Comparison of ENCODE assay signal across 14 mouse cellular contexts in the genomic region with DNA sequence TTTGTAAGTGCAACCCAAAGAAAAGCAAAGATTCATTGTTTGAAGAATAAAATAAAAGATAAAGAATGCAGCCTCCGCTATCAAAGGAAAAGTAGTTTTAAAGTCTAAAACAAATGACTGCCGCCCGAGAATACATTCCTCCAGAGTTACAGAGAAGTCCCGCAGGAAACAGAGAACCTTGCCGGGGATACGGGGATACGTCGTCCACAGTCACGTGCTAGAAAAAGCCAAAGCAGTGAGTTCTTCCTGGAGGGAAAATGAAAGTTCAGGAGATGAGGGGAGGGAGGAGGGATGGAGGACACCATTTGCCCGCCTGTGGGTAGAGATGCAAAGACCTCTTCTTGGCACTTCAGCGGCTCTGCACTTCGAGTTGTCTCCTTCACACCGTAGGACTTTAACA.
DNase-seq lines count a peak whose midpoint lies in the region; ATAC-seq and TF ChIP-seq lines count a peak whose summit lies in the region.
"Had no signal": no experiment of that assay in that cellular context is flagged by ENCODE, and none has a peak within 500 bp of the region (broad histone marks: within the 10 kb centered on the region; RNA-seq: fewer than 3 reads in every experiment).

No protein-coding gene starts in this region.

- WGBS in forebrain, embryonic 10.5 days = 87% methylated on average over 13 of the region's 13 CpGs
- 78% methylated on average over 13 of the region's 13 CpGs for WGBS in forebrain, embryonic 14.5 days
- WGBS in lung, adult 2 months = 51% methylated on average over 13 of the region's 13 CpGs
- WGBS in cerebellum, adult 2 months = 92% methylated on average over 13 of the region's 13 CpGs

- H3K9ac ChIP-seq in forebrain, embryonic 14.5 days (ENCODE audit: low read length) = no peak overlapping the region
- H3K9ac ChIP-seq: heart, embryonic 15.5 days; liver, embryonic 14.5 days had no signal

- DNase-seq in forebrain, embryonic 10.5 days (ENCODE audit: extremely low spot score, low spot score) = peak; percentile 10
- no peak for DNase-seq in forebrain, embryonic 14.5 days (ENCODE audit: low spot score)
- DNase-seq in lung, adult 18-20 months = peak; percentile 12 to 24
- no peak for DNase-seq in lung, adult 2 months
- DNase-seq in kidney, postnatal 36 days = peak; percentile 20 to 32
- DNase-seq in testis, postnatal 10 days (ENCODE audit: low spot score) = peak; percentile 44
- no peak for DNase-seq in Muller cell, postnatal 12 days (ENCODE audit: inconsistent ontology term)
- DNase-seq in cerebellum, adult 2 months = no peak
- DNase-seq: B cell, adult 2 months; cerebellum, adult 9-11 months; left cerebral cortex, postnatal 4 days had no signal

- H3K4me1 ChIP-seq in forebrain, embryonic 10.5 days = no peaks in the 10 kb centered on the region
- H3K4me1 ChIP-seq in forebrain, embryonic 14.5 days (ENCODE audit: control insufficient read depth, insufficient read depth, low read length) = no peaks in the 10 kb centered on the region
- no peaks in the 10 kb centered on the region for H3K4me1 ChIP-seq in lung, adult 2 months (ENCODE audit: control insufficient read depth, insufficient read depth, low read length)
- peaks cover 5% of the 10 kb centered on the region; the same call in 1 of the 2 replicates for H3K4me1 ChIP-seq in cerebellum, adult 2 months (ENCODE audit: control insufficient read depth, insufficient read depth, low read length)

- no peaks in the 10 kb centered on the region for H3K36me3 ChIP-seq in forebrain, embryonic 10.5 days (replicated peaks)
- H3K36me3 ChIP-seq in forebrain, embryonic 14.5 days (ENCODE audit: control insufficient read depth, insufficient read depth, low read length) = no peaks in the 10 kb centered on the region
- H3K36me3 ChIP-seq: heart, embryonic 15.5 days had no signal

- no peak for ATAC-seq in forebrain, embryonic 14.5 days

- no peaks in the 10 kb centered on the region for H3K9me3 ChIP-seq in forebrain, embryonic 10.5 days
- H3K9me3 ChIP-seq in forebrain, embryonic 14.5 days (replicated peaks; ENCODE audit: control insufficient read depth, low read length) = no peaks in the 10 kb centered on the region
- H3K9me3 ChIP-seq: heart, embryonic 15.5 days had no signal

- TF ChIP-seq POLR2A in lung, adult 2 months (IDR thresholded peaks at IDR 0.05; ENCODE audit: borderline replicate concordance, extremely low read depth, low read depth, low read length) = no peak
- no peak for TF ChIP-seq POLR2A in cerebellum, adult 2 months (IDR thresholded peaks at IDR 0.05; ENCODE audit: borderline replicate concordance, insufficient read depth, low read length)

- no peak overlapping the region for H3K27ac ChIP-seq in forebrain, embryonic 10.5 days
- no peak overlapping the region for H3K27ac ChIP-seq in forebrain, embryonic 14.5 days (ENCODE audit: low read depth, low read length)
- H3K27ac ChIP-seq in cerebellum, adult 2 months (ENCODE audit: insufficient read depth, low read length) = no peak overlapping the region
- H3K27ac ChIP-seq: heart, embryonic 15.5 days; liver, embryonic 14.5 days had no signal

- H3K4me3 ChIP-seq in forebrain, embryonic 10.5 days = no peak overlapping the region
- no peak overlapping the region for H3K4me3 ChIP-seq in forebrain, embryonic 14.5 days (ENCODE audit: low read depth, low read length)
- H3K4me3 ChIP-seq in lung, adult 2 months (replicated peaks; ENCODE audit: extremely low read depth, low read depth, low read length) = no peak overlapping the region
- H3K4me3 ChIP-seq in cerebellum, adult 2 months (replicated peaks; ENCODE audit: insufficient read depth, low read depth, low read length) = no peak overlapping the region
- H3K4me3 ChIP-seq: heart, embryonic 15.5 days; myocyte had no signal

- H3K4me2 ChIP-seq in forebrain, embryonic 14.5 days (ENCODE audit: low read length) = no peak overlapping the region
- H3K4me2 ChIP-seq: heart, embryonic 15.5 days had no signal

- H3K27me3 ChIP-seq in forebrain, embryonic 10.5 days (ENCODE audit: poor library complexity, severe bottlenecking) = no peaks in the 10 kb centered on the region
- no peaks in the 10 kb centered on the region for H3K27me3 ChIP-seq in forebrain, embryonic 14.5 days (replicated peaks; ENCODE audit: control insufficient read depth, insufficient read depth, low read length)
- H3K27me3 ChIP-seq in cerebellum, adult 2 months (ENCODE audit: control insufficient read depth, insufficient read depth, low read length) = no peaks in the 10 kb centered on the region
- H3K27me3 ChIP-seq: heart, embryonic 15.5 days had no signal

- no peak for TF ChIP-seq CTCF in lung, adult 2 months (IDR thresholded peaks at IDR 0.05; ENCODE audit: insufficient read depth, low read length)
- TF ChIP-seq CTCF in cerebellum, adult 2 months (IDR thresholded peaks at IDR 0.05; ENCODE audit: borderline replicate concordance, insufficient read depth, low read depth, low read length) = no peak

Comparison
In these comparisons a context has a peak if more than half of its experiments do, and no peak if none do; other contexts are left out.
1. DNase-seq: peak in forebrain, embryonic 10.5 days (single experiment), lung, adult 18-20 months (2 of 2), kidney, postnatal 36 days (2 of 2) and testis, postnatal 10 days (single experiment); none in forebrain, embryonic 14.5 days (single experiment), lung, adult 2 months (single experiment), Muller cell, postnatal 12 days (single experiment) and cerebellum, adult 2 months (0 of 2).